Mouse (Mus musculus) B cell, adult 2 months (primary cell): Measurements from ENCODE around the gene Rarres1.

Experiments used
- DNase-seq, 2 experiments: peaks; one replicate each; pipeline ENCODE4 v3.0.0; 2022

Rarres1 gene

GRCm38 (mm10) chr3:67492086-67492869, 23.0 kb downstream of the Rarres1 start:
- no peak for DNase-seq

- no peak for DNase-seq
These were observed 25.2 kb downstream of the Rarres1 start for GRCm38 (mm10) chr3:67490156-67490555.

GRCm38 (mm10) chr3:67485233-67485632, 30.1 kb downstream of the Rarres1 start:
- no peak for DNase-seq

- no peak for DNase-seq
These were observed 32.9 kb downstream of the Rarres1 start for GRCm38 (mm10) chr3:67482400-67482799.

- DNase-seq, result no peak
These were observed 35.5 kb downstream of the Rarres1 start for GRCm38 (mm10) chr3:67479806-67480205.

GRCm38 (mm10) chr3:67473438-67473837, 41.9 kb downstream of the Rarres1 start:
- DNase-seq, result no peak

- DNase-seq, result no peak
These were observed 43.8 kb downstream of the Rarres1 start for GRCm38 (mm10) chr3:67471408-67472127.

GRCm38 (mm10) chr3:67467281-67467680, 48.0 kb downstream of the Rarres1 start:
- no peak for DNase-seq

GRCm38 (mm10) chr3:67466576-67466975, 48.7 kb downstream of the Rarres1 start:
- DNase-seq, result no peak

- DNase-seq, result peak; percentile 25 to 32
These were observed 51.6 kb downstream of the Rarres1 start, which contains the start of gene Lxn for GRCm38 (mm10) chr3:67463450-67464372. Gene Lxn, minus strand, starts transcription at chr3:67463926.

- DNase-seq, result no peak
These were observed 52.3 kb downstream of the Rarres1 start for GRCm38 (mm10) chr3:67463001-67463400.

- DNase-seq, result no peak
These were observed 52.7 kb downstream of the Rarres1 start for GRCm38 (mm10) chr3:67462578-67462977.

GRCm38 (mm10) chr3:67462015-67462414, 53.3 kb downstream of the Rarres1 start:
- DNase-seq, result no peak

- no peak for DNase-seq
These were observed 55.4 kb downstream of the Rarres1 start for GRCm38 (mm10) chr3:67459881-67460280.

GRCm38 (mm10) chr3:67450601-67451210, 64.6 kb downstream of the Rarres1 start:
- DNase-seq, result no peak

- DNase-seq, result no peak
These were observed 65.7 kb downstream of the Rarres1 start for GRCm38 (mm10) chr3:67449660-67450059.

- DNase-seq, result peak; percentile 11 to 19
These were observed 68.2 kb downstream of the Rarres1 start for GRCm38 (mm10) chr3:67447143-67447542.

GRCm38 (mm10) chr3:67434011-67434410, 81.3 kb downstream of the Rarres1 start:
- no peak for DNase-seq

GRCm38 (mm10) chr3:67429999-67430380, 85.3 kb downstream of the Rarres1 start, which contains the start of gene Gfm1:
Gene Gfm1, plus strand, starts transcription at chr3:67430096.
- DNase-seq, result peak; percentile 87

- DNase-seq, result peak; percentile 10 to 22
These were observed 85.9 kb downstream of the Rarres1 start for GRCm38 (mm10) chr3:67429338-67429998.
